Mouse (Mus musculus): Measurements from ENCODE around the gene Agr3. TPM values are rescaled to one million over a fixed set of nuclear protein-coding genes. Genes with fewer than 3 reads are reported as not detected.

Gene Agr3
- not detected for polyA plus RNA-seq (2017; shearing (Covaris generic))

GRCm38 (mm10) chr12:35925402-35925801, at the start of gene Agr3:
Gene Agr3 (plus strand): TSS chr12:35925620.

GRCm38 (mm10) chr12:35992711-35993110, 67.3 kb downstream of the Agr3 start, which contains the start of gene Agr2:
Gene Agr2 (plus strand): TSS chr12:35992907.

Other genes starting within 250 kb of the Agr3 start
- not detected for gene Agr2, start 67.3 kb downstream of the Agr3 start, polyA plus RNA-seq (2017; shearing (Covaris generic))
- 392 TPM for gene Tspan13, start 116.9 kb downstream of the Agr3 start, polyA plus RNA-seq (2017; shearing (Covaris generic))
- gene Ankmy2, start 231.5 kb downstream of the Agr3 start, polyA plus RNA-seq (2017; shearing (Covaris generic)), result 42.5 TPM
- 190 TPM for gene Bzw2, start 232.5 kb downstream of the Agr3 start, polyA plus RNA-seq (2017; shearing (Covaris generic))

Measured in CD4-positive, CD25-positive, alpha-beta regulatory T cell (primary cell).